Mouse (Mus musculus) mature B cell (primary cell): ENCODE measurements around the gene Slc25a25.

ENCODE experiments used
- in situ Hi-C: fragments of 300-500 bp; cut with MboI; formaldehyde crosslinking; loops from 2 replicates; pipeline ENCODE4 v1.14.3; 2019

Slc25a25 gene

DNA sequence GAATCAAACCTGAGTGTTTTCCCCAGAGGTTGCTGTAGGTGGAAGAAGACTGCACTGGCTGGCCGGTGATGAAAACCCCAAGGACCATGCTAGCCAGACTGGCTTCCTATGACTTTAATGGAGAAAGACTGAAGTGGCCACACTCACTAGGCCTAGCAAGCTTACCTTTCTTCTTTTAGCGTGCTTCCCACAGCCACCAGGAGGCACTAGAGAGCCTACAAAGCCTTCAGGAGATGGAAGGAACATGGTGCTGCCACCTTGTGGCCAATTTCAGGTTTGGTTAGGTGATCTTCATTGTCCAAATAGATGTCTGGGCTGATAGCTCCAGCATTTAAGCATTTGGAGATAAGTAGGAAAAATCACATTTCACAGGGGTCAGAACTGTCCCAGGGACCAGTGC is 46.6 kb downstream of the Slc25a25 start:
- in situ Hi-C loops: no loop called here

DNA sequence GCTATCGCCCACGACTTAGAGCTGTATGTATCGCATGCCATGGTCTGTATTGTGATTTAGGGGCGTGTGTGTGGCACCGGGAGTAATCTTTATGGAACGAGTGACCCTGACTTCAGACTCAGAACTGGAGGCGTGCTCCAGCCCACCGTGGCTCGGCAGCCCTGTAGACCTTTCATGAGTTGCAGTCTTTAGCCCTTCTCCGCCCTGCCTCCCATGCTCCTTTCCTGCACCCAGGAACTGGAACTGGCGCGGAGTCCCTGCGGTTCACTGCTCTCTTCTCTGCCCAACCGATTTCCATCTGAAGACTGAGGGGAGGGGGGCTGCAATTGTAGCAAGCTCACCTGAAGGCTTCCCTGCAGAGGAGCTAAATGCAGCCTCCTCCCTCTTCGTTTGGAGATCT is 54.5 kb downstream of the Slc25a25 start:
- in situ Hi-C loops: no loop called here

DNA sequence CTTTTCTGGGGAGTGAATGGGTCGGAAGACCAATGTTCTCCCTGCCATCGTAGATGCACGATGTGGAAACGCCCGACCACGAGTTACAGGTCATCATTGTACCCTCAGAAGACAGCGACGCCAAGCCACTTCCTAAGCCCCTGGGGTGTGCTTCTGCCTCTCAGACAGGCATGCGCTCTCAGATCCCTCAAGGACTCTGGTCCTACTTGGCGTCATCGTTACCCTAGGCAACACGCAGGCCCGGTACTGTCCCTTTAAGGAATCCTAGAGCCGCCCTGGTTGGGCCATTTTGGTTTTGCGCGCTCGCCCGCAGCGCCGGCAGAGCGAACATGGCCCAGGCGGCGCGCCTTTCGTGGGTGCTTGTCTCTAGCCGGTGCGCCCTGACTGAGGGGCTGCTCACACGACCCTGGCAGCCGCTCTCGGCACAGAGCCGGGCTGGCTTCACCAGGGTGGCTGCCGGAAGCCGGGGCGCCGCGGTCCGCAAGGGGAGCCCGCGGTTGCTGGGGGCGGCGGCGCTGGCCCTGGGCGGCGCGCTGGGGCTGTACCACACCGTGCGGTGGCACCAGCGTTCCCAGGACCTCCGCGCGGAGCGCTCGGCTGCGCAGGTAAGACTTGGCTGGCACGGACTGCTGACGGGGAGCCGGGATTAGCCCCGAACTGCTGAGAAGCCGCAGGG is 55.2 kb downstream of the Slc25a25 start:
- in situ Hi-C loops: no loop called here

DNA sequence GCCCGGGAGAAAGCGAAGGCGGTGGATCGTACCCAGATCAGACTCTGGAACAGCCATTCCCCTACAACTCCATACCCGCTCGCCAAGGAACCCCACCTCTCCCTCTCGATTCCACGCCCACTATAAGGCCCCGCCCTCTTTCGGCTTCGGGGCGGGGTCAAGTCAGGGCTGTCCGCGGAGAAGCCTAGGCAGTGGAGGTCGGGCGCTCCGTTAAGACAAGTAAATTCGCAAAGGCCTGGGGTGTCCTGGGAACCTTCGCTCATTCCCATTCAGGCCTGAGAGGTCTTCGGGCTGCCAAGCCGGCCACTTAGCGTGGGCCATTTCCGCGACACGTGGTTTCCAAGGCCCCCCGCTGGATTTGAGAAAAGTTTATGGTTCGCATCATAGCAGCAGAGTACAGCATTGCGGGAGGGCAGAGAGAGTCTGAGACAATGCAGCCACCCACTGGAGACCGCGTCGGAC is 55.7 kb downstream of the Slc25a25 start, which contains the start of gene Ptges2:
Gene Ptges2, plus strand, starts transcription at position 413 of the 462 bp plus-strand sequence.
- in situ Hi-C loops: no loop called here

DNA sequence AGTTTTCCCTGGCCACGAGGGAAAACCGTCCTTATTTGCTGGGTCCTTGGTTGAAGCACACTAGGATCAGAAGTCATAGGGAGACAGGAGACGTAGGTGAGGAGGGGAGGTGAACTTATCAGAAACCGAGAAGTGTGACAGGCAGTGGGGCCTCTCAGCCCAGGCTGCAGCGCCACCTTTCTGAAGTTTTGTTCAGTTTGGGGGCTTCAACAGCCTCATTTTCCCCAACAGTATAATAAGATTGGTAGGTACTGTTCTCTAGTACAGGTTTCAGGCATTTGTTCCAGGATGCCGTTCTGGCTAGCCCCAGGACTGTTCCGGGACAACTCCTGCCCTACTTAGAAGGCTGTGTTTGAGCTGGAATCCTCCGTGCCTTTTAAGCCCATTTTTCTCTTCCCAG is 56.3 kb downstream of the Slc25a25 start:
- in situ Hi-C loops: no loop called here

DNA sequence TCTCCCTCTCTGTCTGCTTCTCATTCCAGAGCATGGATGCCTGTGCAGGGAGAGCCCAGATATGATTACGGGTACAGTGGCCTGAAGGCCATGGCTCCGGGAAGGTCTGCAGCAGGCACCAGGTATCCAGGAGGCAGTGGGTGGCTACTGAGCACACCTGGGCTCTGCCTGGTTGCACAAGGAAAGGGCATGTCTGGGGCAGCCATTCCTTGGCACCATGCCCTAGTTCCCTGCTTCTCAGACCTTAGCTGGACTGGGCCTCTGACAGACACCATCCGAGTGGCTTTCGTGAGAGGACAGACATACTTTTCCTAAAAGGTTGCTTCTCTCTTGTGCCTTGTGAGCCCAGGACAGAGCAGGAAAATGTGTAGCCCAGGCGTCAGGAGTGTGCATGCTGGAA is 59.2 kb downstream of the Slc25a25 start:
- in situ Hi-C loops: no loop called here

DNA sequence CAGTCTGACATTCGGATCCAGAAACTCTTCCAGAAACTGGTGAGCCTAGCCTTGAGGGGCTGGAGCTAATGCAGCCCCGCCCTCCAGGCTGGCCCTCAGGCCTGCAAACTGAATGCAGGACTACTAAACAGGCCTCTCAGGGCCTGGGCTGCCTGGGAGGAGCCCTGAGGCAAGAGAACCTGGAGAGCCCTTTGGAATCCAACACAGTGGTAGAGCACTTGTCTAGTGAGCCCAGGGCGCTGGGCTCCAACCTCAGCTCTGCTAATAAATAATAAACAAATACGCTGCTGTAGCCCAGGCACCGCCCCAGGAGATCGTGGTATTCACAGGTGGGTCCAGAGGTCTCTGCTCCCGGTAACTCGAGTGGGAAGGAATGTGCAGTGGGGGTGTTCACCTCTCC is 60.4 kb downstream of the Slc25a25 start:
- in situ Hi-C loops: no loop called here

DNA sequence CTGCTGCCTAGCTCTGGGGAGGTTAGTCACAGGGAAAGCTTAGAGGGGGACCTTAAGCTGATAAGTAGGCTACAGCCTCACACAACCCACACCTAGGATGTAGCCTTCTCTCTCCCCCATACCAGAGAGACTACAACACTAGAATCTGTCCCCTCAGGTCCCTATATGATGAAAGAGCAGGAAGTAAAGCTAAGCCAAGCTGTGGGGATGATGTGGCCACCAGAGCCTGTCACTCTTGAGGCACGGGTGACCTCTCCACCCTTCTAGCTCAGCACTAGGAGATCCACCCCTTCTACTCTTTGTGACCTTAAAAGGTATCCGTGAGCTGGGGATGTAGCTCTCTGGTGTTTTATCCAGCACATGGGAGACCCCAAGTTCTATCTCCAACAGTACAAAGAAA is 62.1 kb downstream of the Slc25a25 start:
- in situ Hi-C loops: no loop called here

DNA sequence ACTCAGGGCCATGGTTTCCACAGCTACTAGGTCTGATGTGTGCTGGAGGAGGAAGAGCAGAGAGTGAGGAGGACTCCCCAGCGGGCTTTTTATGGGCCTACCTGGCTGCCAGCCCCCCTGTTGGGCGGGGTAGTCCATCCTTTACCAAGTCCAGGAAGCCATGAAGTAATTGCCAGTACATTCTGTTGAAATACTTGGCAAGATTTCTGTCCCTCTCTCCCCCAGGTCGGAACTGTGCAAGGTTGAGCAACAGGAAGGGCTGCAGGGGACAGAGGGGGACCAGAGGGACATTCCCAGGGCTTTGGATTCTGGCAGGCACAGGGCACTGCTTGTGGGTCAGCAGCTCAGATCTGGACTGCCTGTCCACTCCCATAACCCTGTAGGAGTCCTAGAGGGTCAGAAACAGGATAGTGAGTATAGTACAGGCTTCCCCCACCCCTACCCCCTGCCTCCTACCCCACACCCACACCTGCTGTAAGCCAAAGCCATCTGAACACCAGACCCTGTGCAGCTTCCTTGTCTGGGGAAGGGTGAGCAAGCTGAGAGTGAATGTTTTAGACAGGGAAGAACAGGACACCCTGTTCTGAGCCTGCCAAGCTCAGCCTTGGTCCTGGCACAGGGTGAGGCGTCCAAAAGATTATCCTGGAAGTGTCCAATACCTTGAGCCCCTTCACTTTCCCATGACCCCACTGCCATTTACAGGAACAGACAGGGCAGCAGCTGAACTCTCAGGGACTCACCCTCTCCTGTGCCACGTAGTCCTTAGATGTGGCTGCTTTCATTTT is 63.3 kb downstream of the Slc25a25 start, which contains the start of gene Lcn2:
Gene Lcn2, minus strand, starts transcription at position 547 of the 785 bp plus-strand sequence.
- in situ Hi-C loops: no loop called here

DNA sequence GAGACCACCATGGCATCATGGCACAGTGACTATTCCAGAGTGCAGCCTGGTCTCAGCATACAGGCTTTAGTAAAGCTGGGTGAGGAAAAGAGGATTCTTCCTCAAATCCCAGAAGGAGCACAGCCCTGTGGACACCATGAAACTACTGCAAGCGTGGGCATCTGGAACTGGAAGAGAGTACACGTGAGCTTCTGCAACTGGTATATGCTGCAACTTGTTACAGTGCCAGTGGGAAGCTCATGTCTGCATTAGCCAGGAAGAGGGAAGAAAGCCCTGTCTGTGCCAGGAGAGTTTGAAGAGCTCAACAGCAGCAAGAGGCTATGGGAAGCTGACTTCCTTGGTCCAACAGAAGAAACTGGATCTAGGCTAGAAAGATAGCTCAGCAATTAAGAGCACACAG is 68.6 kb downstream of the Slc25a25 start:
- in situ Hi-C loops: no loop called here

DNA sequence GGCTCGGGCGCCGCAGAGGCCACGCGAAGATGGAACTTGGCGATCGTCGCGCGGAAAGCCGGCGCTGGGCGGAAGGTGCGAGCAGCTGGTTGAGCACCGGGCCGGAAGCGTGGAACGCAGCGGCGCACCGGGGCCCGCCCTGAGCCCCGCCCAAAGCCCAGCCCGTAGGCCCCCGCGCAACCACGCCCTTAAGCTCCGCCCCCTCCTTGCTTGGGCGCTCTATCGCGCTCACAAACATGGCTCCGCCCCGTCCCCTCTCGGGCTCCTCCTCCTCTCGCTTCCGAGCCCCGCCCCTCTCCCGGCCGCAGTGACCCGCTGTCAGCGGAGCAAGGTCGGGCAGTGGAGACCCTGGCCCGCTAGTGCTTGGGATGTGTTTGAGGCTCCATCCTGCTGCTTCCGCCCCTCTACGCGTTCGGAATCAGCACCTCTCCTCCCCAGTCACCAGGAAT is 69.4 kb downstream of the Slc25a25 start, which contains the start of gene 1110008P14Rik:
Gene 1110008P14Rik, minus strand, starts transcription at position 164 of the 449 bp plus-strand sequence.
- in situ Hi-C loops: no loop called here

DNA sequence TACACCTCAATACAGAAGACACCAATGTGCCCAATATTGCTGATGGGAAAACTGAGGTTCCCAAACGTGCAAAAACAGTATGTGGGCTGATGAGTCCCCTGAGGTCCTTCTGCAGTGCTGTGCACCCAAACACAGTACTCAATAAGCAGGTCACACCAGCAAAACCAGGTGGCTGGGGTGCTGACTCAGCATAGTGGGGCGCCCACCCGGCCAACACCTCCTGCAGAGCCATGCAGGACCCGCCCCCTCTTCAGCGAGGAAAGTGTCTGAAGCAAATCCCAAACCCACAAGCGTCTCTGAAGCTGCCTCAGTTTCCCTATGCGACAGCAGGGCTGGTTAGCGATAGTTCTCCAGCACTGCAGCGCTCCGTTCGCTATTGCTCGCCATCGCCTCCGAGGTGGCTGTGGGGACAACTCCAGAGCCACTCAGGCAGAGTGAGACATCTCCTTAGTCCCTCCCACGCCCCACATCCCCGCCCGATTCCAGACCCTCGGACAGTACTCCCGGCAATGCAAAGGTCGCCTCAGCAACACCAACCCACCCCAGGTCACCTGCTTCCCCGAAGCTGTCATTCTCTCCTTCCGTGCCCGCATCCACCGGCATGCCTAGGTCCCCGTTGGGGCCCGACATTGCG is 70.0 kb downstream of the Slc25a25 start:
- in situ Hi-C loops: no loop called here

DNA sequence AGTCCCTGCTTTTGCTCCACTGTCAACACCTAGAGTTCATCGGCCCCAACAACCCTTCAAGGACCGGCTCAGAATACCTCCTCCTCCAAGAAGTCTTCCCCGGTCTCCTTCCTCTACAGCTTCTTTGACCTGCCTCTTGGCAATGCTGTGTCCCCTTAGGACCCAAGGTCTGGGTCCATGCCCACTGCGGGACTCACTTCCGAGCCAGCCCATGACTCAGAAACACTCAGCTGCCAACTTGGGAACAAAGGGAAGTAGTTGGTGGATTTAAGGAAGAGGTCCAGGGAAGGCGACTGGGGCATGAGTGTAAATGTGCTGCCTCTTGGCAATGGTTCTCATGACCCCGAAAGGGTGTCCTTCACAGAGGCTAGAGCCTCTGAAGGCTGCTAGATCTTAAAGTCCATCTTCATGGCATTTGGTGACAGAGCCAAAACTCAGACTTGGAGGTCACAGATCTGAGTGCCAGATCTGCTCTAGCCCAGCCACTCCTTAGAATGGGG is 71.2 kb downstream of the Slc25a25 start:
- in situ Hi-C loops: no loop called here

DNA sequence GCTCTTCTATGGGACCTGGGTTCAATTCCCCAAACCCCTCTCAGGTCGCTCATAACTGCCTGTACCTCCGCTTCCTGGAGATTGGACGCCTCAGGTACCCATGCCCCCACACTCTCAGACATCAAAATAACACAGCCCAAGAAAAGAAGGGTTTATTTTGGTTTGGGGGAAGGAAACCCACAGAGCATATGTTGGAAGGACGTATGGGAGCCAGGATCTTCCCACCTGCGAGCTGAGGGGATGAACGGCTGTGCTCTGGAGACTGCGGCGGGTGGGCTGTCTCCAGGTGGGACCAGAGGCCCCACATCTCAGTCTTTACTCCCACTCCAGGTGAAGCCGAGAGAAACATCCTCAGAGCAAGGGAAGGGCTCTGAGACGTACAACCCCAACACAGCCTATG is 74.3 kb downstream of the Slc25a25 start:
- in situ Hi-C loops: no loop called here

DNA sequence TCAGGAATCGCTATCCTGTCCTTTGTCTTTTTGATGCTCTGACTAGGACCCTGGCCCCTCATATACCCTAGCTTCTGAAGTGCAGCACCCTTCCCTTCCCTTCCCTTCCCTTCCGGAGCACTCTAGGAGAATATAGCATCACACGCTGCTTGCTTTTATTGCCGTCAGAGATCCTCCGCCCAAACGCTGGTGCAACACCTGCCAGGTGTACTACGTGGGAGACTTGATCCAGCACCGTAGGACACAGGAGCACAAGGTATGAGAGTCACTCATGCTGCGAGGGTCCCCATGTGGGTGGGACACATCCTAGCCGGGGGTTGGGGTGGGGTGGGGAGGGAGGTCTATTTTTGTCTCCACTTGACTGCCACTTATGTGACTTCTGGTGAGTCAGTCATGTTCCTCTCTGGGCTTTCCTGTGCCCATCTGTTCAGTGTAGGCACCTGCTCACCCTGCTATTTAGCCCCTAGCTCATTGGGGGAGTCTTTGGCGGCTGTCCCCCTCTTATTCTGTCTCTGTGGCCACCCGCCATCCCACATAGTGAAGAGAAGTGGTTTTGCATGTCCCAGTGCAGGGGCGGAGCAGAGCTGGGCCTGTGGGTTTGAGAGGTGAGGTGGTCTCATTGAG is 75.8 kb downstream of the Slc25a25 start:
- in situ Hi-C loops: no loop called here

DNA sequence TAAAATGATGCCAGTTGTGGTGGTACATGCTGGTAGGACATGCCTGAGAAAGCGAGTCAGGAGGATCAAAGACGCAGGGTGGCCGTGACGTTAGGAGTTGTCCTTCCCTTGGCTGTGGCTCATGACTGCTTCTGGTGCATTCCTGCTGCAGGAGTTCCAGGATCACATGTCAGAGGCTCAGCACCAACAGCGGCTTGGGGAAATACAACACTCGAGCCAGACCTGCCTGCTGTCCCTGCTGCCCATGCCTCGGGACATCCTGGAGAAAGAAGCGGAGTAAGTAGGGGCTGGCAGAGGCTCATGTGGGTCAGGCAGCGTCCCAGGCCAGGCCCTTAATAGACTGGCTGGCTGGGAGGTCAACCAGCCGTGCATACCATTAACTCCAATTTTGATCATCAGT is 77.1 kb downstream of the Slc25a25 start:
- in situ Hi-C loops: no loop called here

DNA sequence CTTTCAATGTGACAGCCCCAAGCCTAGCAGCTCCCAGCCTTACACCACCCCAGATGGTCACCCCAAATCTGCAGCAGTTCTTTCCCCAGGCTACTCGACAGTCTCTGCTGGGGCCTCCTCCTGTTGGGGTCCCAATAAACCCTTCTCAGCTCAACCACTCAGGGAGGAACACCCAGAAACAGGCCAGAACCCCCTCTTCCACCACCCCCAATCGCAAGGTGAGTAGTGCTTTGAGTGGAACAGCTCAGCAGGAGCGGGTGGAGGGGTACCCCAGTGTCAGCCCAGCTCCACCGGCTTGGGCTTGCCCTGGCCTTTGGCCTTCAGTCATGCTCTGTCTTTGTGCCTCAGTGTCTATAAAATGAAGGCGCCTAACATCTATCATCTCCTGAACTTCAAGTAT is 83.9 kb downstream of the Slc25a25 start:
- in situ Hi-C loops: no loop called here
